Mouse (Mus musculus) kidney, postnatal 0 days (tissue): ENCODE measurements around the gene Cdh4. TPM values are rescaled to one million over a fixed set of nuclear protein-coding genes. Genes with fewer than 3 reads are reported as not detected.

Source experiments
- ATAC-seq: fragments of 200-750 bp; cut with Nextera tagmentation; replicated peaks from 2 replicates; pipeline ENCODE4 v1.8.0; 2017; ENCODE audit warnings: low read depth, moderate number of reproducible peaks, moderate TSS enrichment, moderate library complexity; ENCODE audit not compliant: low FRiP score
- DNase-seq: peaks from one replicate; pipeline ENCODE4 v3.0.0-alpha.2; 2016; ENCODE audit warnings: low spot score
- H3K27ac ChIP-seq: fragments of 300-500 bp; sonication (generic); 2 replicates; pipeline ENCODE4 v1.5.1; 2014; ENCODE audit warnings: mild to moderate bottlenecking
- H3K27me3 ChIP-seq: fragments of 300-500 bp; sonication (generic); 2 replicates; pipeline ENCODE4 v1.6.1; 2014; ENCODE audit warnings: low read length, mixed read lengths; ENCODE audit not compliant: insufficient read depth
- H3K36me3 ChIP-seq: fragments of 300-500 bp; sonication (generic); 2 replicates; pipeline ENCODE4 v1.6.1; 2014; ENCODE audit warnings: low read length, mixed read lengths; ENCODE audit not compliant: insufficient read depth
- H3K4me1 ChIP-seq: fragments of 300-500 bp; sonication (generic); replicated peaks from 2 replicates; pipeline ENCODE4 v1.6.1; 2014; ENCODE audit warnings: antibody characterized with exemption, low read length, mixed read lengths; ENCODE audit not compliant: insufficient read depth
- H3K4me2 ChIP-seq: fragments of 300-500 bp; sonication (generic); 2 replicates; pipeline ENCODE4 v1.6.1; 2014; ENCODE audit warnings: mild to moderate bottlenecking, low read length, moderate library complexity, mixed read lengths
- H3K4me3 ChIP-seq: fragments of 300-500 bp; sonication (generic); replicated peaks from 2 replicates; pipeline ENCODE4 v1.5.1; 2014; ENCODE audit warnings: low read depth, low read length
- H3K9ac ChIP-seq: fragments of 300-500 bp; sonication (generic); 2 replicates; pipeline ENCODE4 v1.6.1; 2014; ENCODE audit warnings: low read depth, low read length
- H3K9me3 ChIP-seq: fragments of 300-500 bp; sonication (generic); replicated peaks from 2 replicates; pipeline ENCODE4 v1.6.1; 2016; ENCODE audit warnings: low read length, inconsistent platforms, mixed read lengths
- CTCF ChIP-seq: IDR thresholded peaks from 2 replicates; pipeline ENCODE4 v1.5.1; 2016; ENCODE audit warnings: antibody characterized with exemption, low read depth, mild to moderate bottlenecking, moderate library complexity
- WGBS: fragments of 180-500 bp; shearing (Covaris S2); extraction: QIAGEN DNeasy Blood & Tissue Kit; methylation state at CpG from one replicate; pipeline ENCODE4 v1.1.7; 2014; 5-methylcytosine and 5-hydroxymethylcytosine counted together
- polyA plus RNA-seq: library from polyadenylated mRNA; unstranded; fragments of >200 nt; fragmentation: Nextera tagmentation; extraction: Ambion mirVana; gene quantifications from 2 replicates; pipeline ENCODE4 v1.2.1, GENCODE M21; 2015

The Cdh4 gene
- polyA plus RNA-seq, 1 experiment from 2014 or later = 11.5 TPM

DNA sequence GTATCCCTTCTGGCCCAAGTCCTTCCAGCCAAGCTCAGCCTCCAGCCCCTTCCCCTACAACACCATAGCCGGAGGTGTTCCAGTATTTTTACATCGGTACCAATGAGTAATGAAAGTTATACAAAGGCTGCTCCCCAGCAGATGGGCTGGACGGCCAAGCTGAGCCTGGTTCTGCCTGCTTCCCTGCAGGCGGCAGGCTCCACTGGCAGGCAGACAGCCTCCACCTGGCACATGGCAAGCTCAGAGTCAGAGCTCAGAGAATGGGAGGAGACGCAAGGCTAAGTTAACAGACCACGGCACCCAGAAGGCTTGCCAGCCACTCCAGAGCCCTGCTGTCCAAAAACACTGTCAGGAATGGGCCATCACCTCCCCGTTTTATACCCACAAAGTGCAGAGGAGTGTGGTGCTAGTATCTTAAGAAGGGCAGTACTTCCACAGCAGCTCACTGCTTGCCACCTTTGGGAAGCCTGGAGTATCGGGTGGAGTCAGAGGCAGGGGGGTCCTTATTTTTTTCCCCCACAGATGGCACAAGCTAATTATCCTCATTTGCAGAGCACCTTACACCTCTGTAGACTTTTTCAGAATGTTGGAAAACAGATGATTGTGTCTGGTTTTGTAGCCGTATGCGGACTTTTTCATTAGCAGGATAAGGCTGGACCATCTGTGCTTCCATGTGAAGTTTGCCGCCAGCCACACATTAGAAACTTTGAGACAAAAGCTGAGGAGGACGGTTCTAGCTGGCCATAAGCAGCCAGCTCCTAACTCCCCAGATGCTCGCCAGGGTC lies 320.5 kb downstream of the Cdh4 start:
- no peak overlapping the region for H3K4me3 ChIP-seq
- no peaks in the 10 kb centered on the region for H3K27me3 ChIP-seq
- H3K4me1 ChIP-seq = no peaks in the 10 kb centered on the region; the same call in 1 of the 2 replicates
- H3K27ac ChIP-seq = no peak overlapping the region
- no peak overlapping the region for H3K9ac ChIP-seq
- 62% methylated on average over 13 of the region's 13 CpGs for WGBS
- H3K4me2 ChIP-seq = no peak overlapping the region
- TF ChIP-seq CTCF = peak; percentile 30; the same call in 1 of the 2 replicates
- ATAC-seq (no peak), DNase-seq (peak; percentile 40)
- H3K36me3 ChIP-seq = no peaks in the 10 kb centered on the region
- no peaks in the 10 kb centered on the region for H3K9me3 ChIP-seq

DNA sequence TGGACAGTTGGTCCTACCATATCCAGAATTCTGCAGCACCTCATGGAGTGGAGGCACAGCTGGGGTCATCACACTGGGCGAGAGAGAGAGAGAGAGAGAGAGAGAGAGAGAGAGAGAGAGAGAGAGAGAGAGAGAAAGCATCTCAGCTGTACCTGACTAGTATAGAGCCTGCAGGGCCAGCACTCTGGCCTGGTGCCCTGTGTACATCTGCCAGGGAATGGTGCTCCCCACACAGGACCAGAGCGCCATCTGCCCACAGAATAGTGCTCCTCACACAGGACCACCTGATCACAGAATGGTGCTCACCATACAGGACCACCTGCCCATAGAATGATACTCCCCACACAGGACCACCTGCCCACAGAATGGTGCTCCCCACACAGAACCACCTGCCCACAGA lies 322.2 kb downstream of the Cdh4 start:
- no peak overlapping the region for H3K9ac ChIP-seq
- no peak overlapping the region for H3K27ac ChIP-seq
- H3K27me3 ChIP-seq = no peaks in the 10 kb centered on the region
- no peak overlapping the region for H3K4me2 ChIP-seq
- no peak overlapping the region for H3K4me3 ChIP-seq
- H3K4me1 ChIP-seq = no peaks in the 10 kb centered on the region; the same call in 1 of the 2 replicates
- H3K9me3 ChIP-seq = no peaks in the 10 kb centered on the region
- WGBS = 90% methylated on average over 2 of the region's 2 CpGs
- no peak for TF ChIP-seq CTCF
- no peak for ATAC-seq
- H3K36me3 ChIP-seq = no peaks in the 10 kb centered on the region
- DNase-seq = no peak

DNA sequence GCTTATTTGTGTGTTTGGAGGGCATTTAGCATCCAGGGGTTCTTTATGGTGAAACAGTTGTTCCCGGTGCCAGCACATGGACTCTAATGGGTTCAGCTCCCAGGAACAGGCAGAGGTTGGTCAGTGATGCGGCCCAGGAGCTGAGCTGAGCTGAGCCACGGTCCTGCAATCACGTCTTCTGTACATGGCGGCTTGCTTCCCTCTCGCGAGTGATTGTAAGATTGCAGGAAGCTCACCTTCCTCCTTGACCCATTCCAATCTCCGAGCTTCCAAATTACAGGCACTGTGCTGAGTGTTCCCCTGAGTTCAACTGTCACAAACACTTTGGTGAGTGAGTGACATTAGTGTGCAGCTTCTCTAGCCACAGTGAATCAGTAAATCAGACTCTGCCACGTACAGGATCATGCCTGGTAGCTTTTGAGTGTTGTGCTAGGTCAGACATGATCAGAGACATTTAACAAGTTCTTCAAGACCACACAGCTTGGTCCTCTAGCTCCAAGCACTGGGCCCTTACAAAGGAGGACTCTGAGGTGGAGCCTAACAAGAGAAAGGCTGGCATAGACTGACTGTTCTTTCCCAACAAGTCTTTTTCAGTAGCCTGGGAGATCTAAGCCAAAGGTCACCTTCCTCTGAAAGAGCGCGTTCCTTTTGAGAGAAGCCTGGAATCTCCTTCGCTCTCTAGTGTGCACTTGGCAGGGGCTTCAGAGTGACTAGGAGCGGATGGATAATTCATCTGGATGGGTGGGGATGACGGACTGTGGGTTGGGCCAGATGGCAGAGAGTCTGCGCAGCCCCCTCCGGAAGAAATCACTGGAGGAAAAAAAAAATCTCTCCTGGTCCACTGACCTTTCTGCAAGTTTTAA lies 324.7 kb downstream of the Cdh4 start:
- ATAC-seq (peak; percentile 48; the same call in 1 of the 2 replicates), DNase-seq (peak; percentile 28)
- WGBS = 24% methylated on average over 16 of the region's 16 CpGs
- Histone ChIP-seq H3K9ac (no peak overlapping the region), H3K27ac (no peak overlapping the region; the same call in 1 of the 2 replicates), H3K36me3 (no peaks in the 10 kb centered on the region), H3K27me3 (no peaks in the 10 kb centered on the region), H3K9me3 (no peaks in the 10 kb centered on the region), H3K4me2 (0 out of 2 replicates have a peak overlapping the region, but pooled peaks have one; percentile 4), H3K4me1 (no peaks in the 10 kb centered on the region; the same call in 1 of the 2 replicates), H3K4me3 (no peak overlapping the region)
- peak; percentile 46; the same call in 1 of the 2 replicates for TF ChIP-seq CTCF

DNA sequence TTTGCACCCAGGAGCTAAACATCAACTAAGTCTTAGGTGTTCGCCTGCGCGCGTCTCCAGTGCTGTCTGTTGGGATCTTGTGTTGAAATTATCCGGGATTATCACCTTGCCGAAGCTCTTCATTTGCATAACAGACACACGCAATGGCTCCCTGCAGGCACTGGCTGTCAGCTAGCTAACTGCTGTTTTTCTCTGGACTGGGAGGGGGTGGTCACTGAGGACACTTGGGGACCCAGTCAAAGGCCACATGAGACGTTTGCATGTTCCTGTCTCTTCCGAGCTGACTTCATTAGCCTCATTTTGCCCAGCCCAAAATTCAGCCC lies 325.3 kb downstream of the Cdh4 start:
- H3K4me2 ChIP-seq = peak overlapping the region; percentile 4; the same call in 1 of the 2 replicates
- no peak overlapping the region for H3K27ac ChIP-seq
- 0 out of 2 replicates have a peak, but pooled peaks have one; percentile 34 for ATAC-seq
- no peak for TF ChIP-seq CTCF
- DNase-seq = peak; percentile 21
- no peaks in the 10 kb centered on the region; the same call in 1 of the 2 replicates for H3K4me1 ChIP-seq
- H3K9ac ChIP-seq = no peak overlapping the region
- no peaks in the 10 kb centered on the region for H3K9me3 ChIP-seq
- no peak overlapping the region for H3K4me3 ChIP-seq
- WGBS = 23% methylated on average over 9 of the region's 9 CpGs
- H3K36me3 ChIP-seq = no peaks in the 10 kb centered on the region
- no peaks in the 10 kb centered on the region for H3K27me3 ChIP-seq

DNA sequence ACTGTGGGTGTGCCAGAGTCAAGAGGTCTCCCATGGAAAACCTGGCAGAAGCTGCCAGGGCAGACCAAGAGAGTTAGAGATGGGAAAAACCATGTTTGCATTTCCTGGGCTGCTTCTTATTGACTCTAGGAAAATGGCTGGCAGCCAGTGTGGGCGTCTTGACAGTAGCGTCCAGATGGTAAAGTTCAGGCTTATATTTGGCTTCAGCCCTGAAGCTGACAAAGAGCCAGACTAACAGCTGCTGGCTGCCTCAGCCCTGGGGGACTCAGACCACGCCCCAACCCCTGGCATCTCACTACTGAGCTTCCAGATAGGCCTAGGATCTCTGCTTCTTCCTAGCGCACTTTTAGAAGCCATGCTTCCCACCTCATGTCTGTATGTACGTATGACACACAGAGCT lies 326.9 kb downstream of the Cdh4 start:
- H3K4me1 ChIP-seq = peaks cover 2% of the 10 kb centered on the region
- H3K27me3 ChIP-seq = no peaks in the 10 kb centered on the region
- H3K9ac ChIP-seq = no peak overlapping the region
- H3K4me2 ChIP-seq = no peak overlapping the region
- no peak overlapping the region for H3K27ac ChIP-seq
- ATAC-seq (no peak), DNase-seq (peak; percentile 79)
- H3K36me3 ChIP-seq = no peaks in the 10 kb centered on the region
- no peaks in the 10 kb centered on the region for H3K9me3 ChIP-seq
- TF ChIP-seq CTCF = no peak
- 50% methylated on average over 5 of the region's 5 CpGs for WGBS
- H3K4me3 ChIP-seq = no peak overlapping the region

DNA sequence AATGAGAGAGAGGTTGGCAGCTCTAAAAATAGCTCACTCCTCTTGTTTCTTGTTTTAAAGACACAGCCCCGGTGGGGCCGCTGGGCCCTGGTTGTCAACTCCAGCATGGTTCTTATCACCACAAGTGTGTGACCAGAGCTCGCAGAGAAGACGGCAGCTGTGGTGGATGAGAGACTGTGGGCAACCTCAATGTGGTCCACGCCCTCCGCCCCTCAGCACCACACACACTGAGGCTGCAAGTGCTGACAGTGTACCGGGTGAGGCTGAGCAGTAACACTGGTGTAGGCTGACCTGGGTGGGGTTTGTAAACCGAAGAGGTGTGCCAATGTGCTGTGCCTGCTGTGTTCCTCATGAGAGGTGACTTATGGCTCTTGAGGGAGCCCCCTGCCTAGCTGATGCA lies 327.7 kb downstream of the Cdh4 start:
- Histone ChIP-seq H3K4me3 (no peak overlapping the region), H3K27me3 (no peaks in the 10 kb centered on the region), H3K27ac (no peak overlapping the region), H3K4me2 (no peak overlapping the region), H3K9ac (no peak overlapping the region), H3K9me3 (no peaks in the 10 kb centered on the region), H3K36me3 (no peaks in the 10 kb centered on the region), H3K4me1 (peaks cover 7% of the 10 kb centered on the region)
- no peak for DNase-seq
- 74% methylated on average over 8 of the region's 8 CpGs for WGBS
- TF ChIP-seq CTCF = no peak
- ATAC-seq = no peak
